Mouse (Mus musculus) brain, embryonic 14.5 days (tissue): ENCODE results near the gene Srprb.

Experiments
- CTCF ChIP-seq: fragments of 200-500 bp; IDR thresholded peaks from 2 replicates; pipeline ENCODE4 v1.5.1; 2012; ENCODE audit warnings: inconsistent platforms, mild to moderate bottlenecking, moderate library complexity, borderline replicate concordance; ENCODE audit not compliant: insufficient read depth, insufficient read length; ENCODE audit errors: extremely low read depth
- POLR2A ChIP-seq: fragments of 200-500 bp; IDR thresholded peaks from 2 replicates; pipeline ENCODE4 v1.6.1; 2012; ENCODE audit warnings: mild to moderate bottlenecking, inconsistent platforms, borderline replicate concordance; ENCODE audit not compliant: poor library complexity, insufficient read depth, insufficient read length, severe bottlenecking; ENCODE audit errors: extremely low read depth

DNA sequence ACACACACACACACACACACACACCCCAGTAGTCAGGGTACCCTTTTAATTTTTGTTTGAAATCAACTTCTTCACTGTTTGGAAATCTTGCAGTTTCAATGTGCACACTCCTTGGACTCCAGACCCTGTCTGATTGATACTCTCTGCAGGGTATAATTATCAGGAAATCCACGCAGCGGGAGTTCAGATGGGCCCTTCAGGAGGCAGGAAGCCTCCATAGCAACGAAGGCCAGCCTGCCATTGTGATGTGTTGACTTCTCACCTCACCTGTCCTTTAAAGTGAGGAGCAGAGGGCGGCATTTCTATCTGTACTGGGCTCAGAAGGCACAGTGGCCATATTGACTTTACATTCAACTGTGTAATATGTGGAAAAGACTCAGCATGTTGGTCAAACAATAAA lies 17.1 kb downstream of the Srprb start:
- TF ChIP-seq POLR2A (no peak), CTCF (no peak)
